Mouse (Mus musculus): Measurements from ENCODE around the gene Cdh1. TPM values are rescaled to one million over a fixed set of nuclear protein-coding genes. Genes with fewer than 3 reads are reported as not detected.
A peak's percentile ranks its signal among the peaks of the same experiment; 100 is the strongest.

Cdh1 gene
- total and polyA plus RNA-seq, 3 experiments, result not detected

- DNase-seq (ENCODE audit: low read depth, low spot score), result peak; percentile 73
- Histone ChIP-seq H3K9me3 (replicated peaks; ENCODE audit: insufficient read depth, low read length) (no peaks in the 10 kb centered on the region), H3K79me2 (ENCODE audit: control insufficient read depth, insufficient read depth, low read length, poor library complexity) (no peaks in the 10 kb centered on the region), H3K36me3 (ENCODE audit: control insufficient read depth in 1 of 2, insufficient read depth in 2 of 2, low read length in 2 of 2) (peaks cover 0 to 2% of the 10 kb centered on the region in 2 experiments; a peak in 1 of 4 replicates), H3K27ac (ENCODE audit: control insufficient read depth, low read depth, low read length) (no peak overlapping the region), H3K9ac (ENCODE audit: control insufficient read depth, low read depth, low read length, poor library complexity, severe bottlenecking) (no peak overlapping the region), H3K4me1 (ENCODE audit: control insufficient read depth in 1 of 2, insufficient read depth in 2 of 2, low read length in 2 of 2) (peaks cover 2 to 4% of the 10 kb centered on the region in 2 experiments; a peak in 3 of 4 replicates), H3K4me3 (ENCODE audit: control insufficient read depth in 1 of 2, insufficient read depth in 1 of 2, low read depth in 2 of 2, low read length in 2 of 2) (no peak overlapping the region), H3K27me3 (ENCODE audit: control insufficient read depth in 1 of 2, insufficient read depth in 2 of 2, low read length in 2 of 2) (no peaks in the 10 kb centered on the region; a peak in 1 of 4 replicates)
- TF ChIP-seq GABPA (IDR thresholded peaks at IDR 0.05; ENCODE audit: low read depth, low read length), result no peak
- TF ChIP-seq CTCF (IDR thresholded peaks at IDR 0.05 in 2 of 3, conservative IDR thresholded peaks at IDR 0.05 in 1 of 3; ENCODE audit: control insufficient read depth in 1 of 3, insufficient read depth in 1 of 3, low read depth in 2 of 3, low read length in 3 of 3, poor library complexity in 1 of 3, severe bottlenecking in 1 of 3), result peak; percentile 75 to 97 (median 79)
- peak; percentile 88 for TF ChIP-seq ZC3H11A (IDR thresholded peaks at IDR 0.05; ENCODE audit: low read depth, low read length)
- no peak for TF ChIP-seq ZKSCAN1 (IDR thresholded peaks at IDR 0.05; ENCODE audit: low read depth, low read length)
- peak; percentile 97 for TF ChIP-seq SMC3 (IDR thresholded peaks at IDR 0.05; ENCODE audit: low read depth, low read length)
- peak; percentile 87 for TF ChIP-seq RAD21 (IDR thresholded peaks at IDR 0.05; ENCODE audit: low read depth, low read length)
- no peak for TF ChIP-seq CHD1 (IDR thresholded peaks at IDR 0.05; ENCODE audit: low read depth, low read length)
Measured at GRCm38 (mm10) chr8:106647387-106647786, 44.2 kb downstream of the Cdh1 start.

- Histone ChIP-seq H3K4me3 (ENCODE audit: control insufficient read depth in 1 of 2, insufficient read depth in 1 of 2, low read depth in 2 of 2, low read length in 2 of 2) (no peak overlapping the region), H3K79me2 (ENCODE audit: control insufficient read depth, insufficient read depth, low read length, poor library complexity) (no peaks in the 10 kb centered on the region), H3K27ac (ENCODE audit: control insufficient read depth, low read depth, low read length) (no peak overlapping the region), H3K27me3 (ENCODE audit: control insufficient read depth in 1 of 2, insufficient read depth in 2 of 2, low read length in 2 of 2) (peaks cover 0 to 2% of the 10 kb centered on the region in 2 experiments; a peak in 2 of 4 replicates), H3K9me3 (replicated peaks; ENCODE audit: insufficient read depth, low read length) (no peaks in the 10 kb centered on the region), H3K4me1 (ENCODE audit: control insufficient read depth in 1 of 2, insufficient read depth in 2 of 2, low read length in 2 of 2) (no peaks in the 10 kb centered on the region), H3K36me3 (ENCODE audit: control insufficient read depth in 1 of 2, insufficient read depth in 2 of 2, low read length in 2 of 2) (no peaks in the 10 kb centered on the region; a peak in 1 of 4 replicates), H3K9ac (ENCODE audit: control insufficient read depth, low read depth, low read length, poor library complexity, severe bottlenecking) (no peak overlapping the region)
- TF ChIP-seq SMC3 (IDR thresholded peaks at IDR 0.05; ENCODE audit: low read depth, low read length), result no peak
- no peak for TF ChIP-seq TCF12 (IDR thresholded peaks at IDR 0.05; ENCODE audit: low read depth, low read length)
- no peak for TF ChIP-seq MYC (IDR thresholded peaks at IDR 0.05; ENCODE audit: low read depth, low read length)
- no peak for TF ChIP-seq ZMIZ1 (IDR thresholded peaks at IDR 0.05; ENCODE audit: low read depth, low read length)
- no peak for TF ChIP-seq MAX (IDR thresholded peaks at IDR 0.05; ENCODE audit: low read length)
- TF ChIP-seq UBTF (IDR thresholded peaks at IDR 0.05; ENCODE audit: borderline replicate concordance, insufficient read depth, low read depth, low read length), result no peak
- no peak for TF ChIP-seq ZNF384 (IDR thresholded peaks at IDR 0.05; ENCODE audit: low read depth, low read length)
- TF ChIP-seq RCOR1 (IDR thresholded peaks at IDR 0.05; ENCODE audit: low read depth, low read length), result no peak
- no peak for TF ChIP-seq TBP (IDR thresholded peaks at IDR 0.05; ENCODE audit: low read depth, low read length)
- TF ChIP-seq MAFK (IDR thresholded peaks at IDR 0.05; ENCODE audit: borderline replicate concordance, low read depth, low read length), result no peak
- no peak for TF ChIP-seq MYB (IDR thresholded peaks at IDR 0.05; ENCODE audit: low read depth, low read length)
- no peak for TF ChIP-seq TAL1 (IDR thresholded peaks at IDR 0.05; ENCODE audit: low read length)
- DNase-seq (ENCODE audit: low read depth, low spot score), result no peak
Measured at GRCm38 (mm10) chr8:106648421-106648820, 45.3 kb downstream of the Cdh1 start.

Data from MEL (cell line).